Mouse (Mus musculus) gastrocnemius, postnatal 25 days (tissue): ENCODE results near the gene Phlpp1. TPM values are rescaled to one million over a fixed set of nuclear protein-coding genes. Genes with fewer than 3 reads are reported as not detected.

Source experiments
- DNase-seq: peaks from one replicate; pipeline ENCODE4 v3.0.0; 2022
- total RNA-seq, 2 experiments: library from RNA; stranded (reverse); gene quantifications; 1 replicate in 1 of 2; 2 replicates in 1 of 2; pipeline ENCODE4 v1.2.3; 2021

Phlpp1 gene
- total RNA-seq, 2 experiments from 2014 or later, result 5.4 to 5.7 TPM

GRCm38 (mm10) chr1:106194263-106194662, 22.7 kb downstream of the Phlpp1 start:
- no peak for DNase-seq

GRCm38 (mm10) chr1:106197991-106198390, 26.4 kb downstream of the Phlpp1 start:
- no peak for DNase-seq

- no peak for DNase-seq
Observed at GRCm38 (mm10) chr1:106199109-106199508, 27.6 kb downstream of the Phlpp1 start.

GRCm38 (mm10) chr1:106199686-106200085, 28.1 kb downstream of the Phlpp1 start:
- DNase-seq, result peak; percentile 35

GRCm38 (mm10) chr1:106201025-106201424, 29.5 kb downstream of the Phlpp1 start:
- no peak for DNase-seq

- DNase-seq, result no peak
Observed at GRCm38 (mm10) chr1:106201929-106202328, 30.4 kb downstream of the Phlpp1 start.

- no peak for DNase-seq
Observed at GRCm38 (mm10) chr1:106203942-106204341, 32.4 kb downstream of the Phlpp1 start.

- no peak for DNase-seq
Observed at GRCm38 (mm10) chr1:106204350-106204749, 32.8 kb downstream of the Phlpp1 start.

- DNase-seq, result no peak
Observed at GRCm38 (mm10) chr1:106208581-106208980, 37.0 kb downstream of the Phlpp1 start.

- DNase-seq, result no peak
Observed at GRCm38 (mm10) chr1:106210461-106210860, 38.9 kb downstream of the Phlpp1 start.

- no peak for DNase-seq
Observed at GRCm38 (mm10) chr1:106211146-106211545, 39.6 kb downstream of the Phlpp1 start.

- DNase-seq, result no peak
Observed at GRCm38 (mm10) chr1:106220431-106220830, 48.9 kb downstream of the Phlpp1 start.

- DNase-seq, result no peak
Observed at GRCm38 (mm10) chr1:106221371-106221770, 49.8 kb downstream of the Phlpp1 start.

GRCm38 (mm10) chr1:106221964-106222363, 50.4 kb downstream of the Phlpp1 start:
- no peak for DNase-seq

GRCm38 (mm10) chr1:106226613-106227012, 55.1 kb downstream of the Phlpp1 start:
- DNase-seq, result no peak

GRCm38 (mm10) chr1:106230313-106230712, 58.8 kb downstream of the Phlpp1 start:
- DNase-seq, result peak; percentile 8

GRCm38 (mm10) chr1:106231345-106231744, 59.8 kb downstream of the Phlpp1 start:
- no peak for DNase-seq

GRCm38 (mm10) chr1:106231805-106232459, 60.4 kb downstream of the Phlpp1 start:
- no peak for DNase-seq

GRCm38 (mm10) chr1:106232460-106232850, 60.9 kb downstream of the Phlpp1 start:
- no peak for DNase-seq

GRCm38 (mm10) chr1:106236986-106237385, 65.4 kb downstream of the Phlpp1 start:
- no peak for DNase-seq

GRCm38 (mm10) chr1:106240116-106240685, 68.6 kb downstream of the Phlpp1 start:
- no peak for DNase-seq

- no peak for DNase-seq
Observed at GRCm38 (mm10) chr1:106241059-106241458, 69.5 kb downstream of the Phlpp1 start.

- no peak for DNase-seq
Observed at GRCm38 (mm10) chr1:106242129-106242528, 70.6 kb downstream of the Phlpp1 start.

- no peak for DNase-seq
Observed at GRCm38 (mm10) chr1:106243371-106243770, 71.8 kb downstream of the Phlpp1 start.
